Mouse (Mus musculus): ENCODE results near the gene Ttbk2. TPM values are rescaled to one million over a fixed set of nuclear protein-coding genes. Genes with fewer than 3 reads are reported as not detected.
A peak's percentile ranks its signal among the peaks of the same experiment; 100 is the strongest.

The Ttbk2 gene
- polyA plus RNA-seq, 1 experiment from 2014 or later, result 2.0 TPM

GRCm38 (mm10) chr2:120770265-120770935 lies 80.0 kb downstream of the Ttbk2 start:
- no peak for TF ChIP-seq CTCF (IDR thresholded peaks at IDR 0.05; ENCODE audit: low read depth)
- peaks cover 5% of the 10 kb centered on the region; the same call in 1 of the 2 replicates for H3K36me3 ChIP-seq (ENCODE audit: control insufficient read depth, insufficient read depth)
- no peak overlapping the region for H3K9ac ChIP-seq (ENCODE audit: low read depth, low read length)

DNA sequence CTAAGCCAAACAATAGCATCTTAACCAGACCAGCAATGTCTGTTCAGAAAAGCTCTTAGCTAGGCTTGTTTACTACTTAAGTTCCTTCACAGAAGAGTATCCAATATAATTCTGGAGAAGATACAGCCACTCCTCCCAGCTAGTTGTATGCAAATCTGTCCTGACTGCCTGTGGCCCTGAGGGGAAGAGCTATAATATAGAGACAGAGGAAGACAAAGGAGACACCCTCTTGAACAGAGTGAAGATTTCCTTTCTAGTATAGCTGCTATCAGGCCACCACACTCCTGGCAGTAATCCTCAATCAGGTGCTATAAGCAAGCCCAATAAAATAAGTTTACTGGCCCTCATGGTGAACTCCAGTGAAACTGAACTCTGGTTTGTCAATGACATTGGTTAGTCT lies 88.5 kb downstream of the Ttbk2 start:
- no peak overlapping the region for H3K4me3 ChIP-seq (ENCODE audit: low read depth, low read length)
- no peak overlapping the region for H3K4me2 ChIP-seq (replicated peaks; ENCODE audit: low read depth)
- H3K4me1 ChIP-seq (replicated peaks; ENCODE audit: control insufficient read depth, insufficient read depth, low read length), result no peaks in the 10 kb centered on the region
- no peak for TF ChIP-seq CTCF (IDR thresholded peaks at IDR 0.05; ENCODE audit: low read depth)
- no peak for ATAC-seq
- H3K9ac ChIP-seq (ENCODE audit: low read depth, low read length), result no peak overlapping the region
- H3K27ac ChIP-seq (ENCODE audit: low read depth, low read length), result no peak overlapping the region
- no peaks in the 10 kb centered on the region for H3K27me3 ChIP-seq (replicated peaks; ENCODE audit: control insufficient read depth, insufficient read depth, low read length)
- no peaks in the 10 kb centered on the region for H3K9me3 ChIP-seq (ENCODE audit: control insufficient read depth)
- peaks cover 7% of the 10 kb centered on the region; the same call in 1 of the 2 replicates for H3K36me3 ChIP-seq (ENCODE audit: control insufficient read depth, insufficient read depth)

More at GRCm38 (mm10) chr2:120770265-120770935, 80.0 kb downstream of the Ttbk2 start:
- no peaks in the 10 kb centered on the region for H3K4me1 ChIP-seq (replicated peaks; ENCODE audit: control insufficient read depth, insufficient read depth, low read length)
- H3K27ac ChIP-seq (ENCODE audit: low read depth, low read length), result no peak overlapping the region
- H3K4me3 ChIP-seq (ENCODE audit: low read depth, low read length), result no peak overlapping the region
- no peak for ATAC-seq
- no peaks in the 10 kb centered on the region for H3K9me3 ChIP-seq (ENCODE audit: control insufficient read depth)
- 85% methylated on average over 2 of the region's 2 CpGs for WGBS
- H3K4me2 ChIP-seq (replicated peaks; ENCODE audit: low read depth), result no peak overlapping the region
- H3K27me3 ChIP-seq (replicated peaks; ENCODE audit: control insufficient read depth, insufficient read depth, low read length), result no peaks in the 10 kb centered on the region

GRCm38 (mm10) chr2:120748041-120748440 lies 102.4 kb downstream of the Ttbk2 start:
- Histone ChIP-seq H3K9ac (ENCODE audit: low read depth, low read length) (no peak overlapping the region), H3K36me3 (ENCODE audit: control insufficient read depth, insufficient read depth) (peaks cover 34% of the 10 kb centered on the region), H3K27ac (ENCODE audit: low read depth, low read length) (no peak overlapping the region), H3K4me3 (ENCODE audit: low read depth, low read length) (no peak overlapping the region), H3K4me1 (replicated peaks; ENCODE audit: control insufficient read depth, insufficient read depth, low read length) (no peaks in the 10 kb centered on the region), H3K4me2 (replicated peaks; ENCODE audit: low read depth) (no peak overlapping the region), H3K27me3 (replicated peaks; ENCODE audit: control insufficient read depth, insufficient read depth, low read length) (no peaks in the 10 kb centered on the region), H3K9me3 (ENCODE audit: control insufficient read depth) (no peaks in the 10 kb centered on the region)
- TF ChIP-seq CTCF (IDR thresholded peaks at IDR 0.05; ENCODE audit: low read depth), result no peak
- WGBS, result 89% methylated on average over 2 of the region's 2 CpGs
- no peak for ATAC-seq

GRCm38 (mm10) chr2:120745496-120745895 lies 104.9 kb downstream of the Ttbk2 start:
- H3K4me1 ChIP-seq (replicated peaks; ENCODE audit: control insufficient read depth, insufficient read depth, low read length), result no peaks in the 10 kb centered on the region
- no peak overlapping the region for H3K4me2 ChIP-seq (replicated peaks; ENCODE audit: low read depth)
- no peak overlapping the region for H3K27ac ChIP-seq (ENCODE audit: low read depth, low read length)
- H3K9me3 ChIP-seq (ENCODE audit: control insufficient read depth), result no peaks in the 10 kb centered on the region
- H3K36me3 ChIP-seq (ENCODE audit: control insufficient read depth, insufficient read depth), result peaks cover 34% of the 10 kb centered on the region
- no peak for ATAC-seq
- 95% methylated on average over 1 of the region's 1 CpGs for WGBS
- no peak for TF ChIP-seq CTCF (IDR thresholded peaks at IDR 0.05; ENCODE audit: low read depth)
- no peak overlapping the region for H3K9ac ChIP-seq (ENCODE audit: low read depth, low read length)
- no peak overlapping the region for H3K4me3 ChIP-seq (ENCODE audit: low read depth, low read length)
- no peaks in the 10 kb centered on the region for H3K27me3 ChIP-seq (replicated peaks; ENCODE audit: control insufficient read depth, insufficient read depth, low read length)

- H3K4me3 ChIP-seq (ENCODE audit: low read depth, low read length), result peak overlapping the region; percentile 90
- H3K9ac ChIP-seq (ENCODE audit: low read depth, low read length), result peak overlapping the region; percentile 13; the same call in 1 of the 2 replicates
- 40% methylated on average over 7 of the region's 7 CpGs for WGBS
- peak; percentile 12; the same call in 1 of the 2 replicates for ATAC-seq
- peaks cover 10% of the 10 kb centered on the region for H3K36me3 ChIP-seq (ENCODE audit: control insufficient read depth, insufficient read depth)
- H3K4me2 ChIP-seq (replicated peaks; ENCODE audit: low read depth), result peak overlapping the region; percentile 100
- no peaks in the 10 kb centered on the region for H3K9me3 ChIP-seq (ENCODE audit: control insufficient read depth)
- 0 out of 2 replicates have a peak, but pooled peaks cover 4% of the 10 kb centered on the region for H3K4me1 ChIP-seq (replicated peaks; ENCODE audit: control insufficient read depth, insufficient read depth, low read length)
- peak overlapping the region; percentile 84 for H3K27ac ChIP-seq (ENCODE audit: low read depth, low read length)
- H3K27me3 ChIP-seq (replicated peaks; ENCODE audit: control insufficient read depth, insufficient read depth, low read length), result no peaks in the 10 kb centered on the region
- no peak for TF ChIP-seq CTCF (IDR thresholded peaks at IDR 0.05; ENCODE audit: low read depth)
Measured at GRCm38 (mm10) chr2:120731877-120732530, 118.4 kb downstream of the Ttbk2 start.

DNA sequence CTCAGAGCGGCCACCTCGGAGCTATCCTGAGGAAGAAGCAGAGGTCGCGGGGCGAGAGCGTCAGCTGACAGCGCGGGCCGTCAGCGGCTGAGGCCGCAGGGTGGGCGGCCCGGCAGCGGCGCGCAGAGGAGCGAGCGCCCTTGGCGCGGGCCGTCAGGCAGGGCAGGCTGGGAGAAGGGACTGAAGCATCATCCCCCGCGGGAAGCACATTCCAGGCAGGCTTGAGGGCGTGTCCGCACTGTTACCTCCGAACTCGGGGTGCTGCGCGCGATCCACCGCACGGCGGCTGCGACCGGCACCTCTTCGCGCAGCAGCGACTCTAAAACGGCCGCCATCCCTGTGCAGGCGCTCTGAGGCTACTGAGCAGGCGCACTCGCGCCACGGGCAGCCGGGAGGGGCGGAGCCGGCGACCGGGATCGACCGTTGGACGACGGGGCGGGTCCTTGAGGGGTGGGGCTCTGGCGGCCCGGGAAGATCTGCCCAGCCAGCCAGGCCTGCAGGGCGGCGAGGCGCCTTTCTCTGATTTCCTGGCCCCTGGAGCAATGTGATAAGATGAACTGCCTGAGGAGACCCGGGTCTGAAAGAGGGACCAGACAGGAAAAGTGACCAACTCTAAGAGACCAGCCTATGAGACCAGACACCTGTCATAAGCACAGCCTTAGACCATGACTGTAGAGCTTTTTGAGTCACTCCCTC lies 119.1 kb downstream of the Ttbk2 start:
- H3K36me3 ChIP-seq (ENCODE audit: control insufficient read depth, insufficient read depth), result peaks cover 17% of the 10 kb centered on the region
- H3K9me3 ChIP-seq (ENCODE audit: control insufficient read depth), result no peaks in the 10 kb centered on the region
- H3K27me3 ChIP-seq (replicated peaks; ENCODE audit: control insufficient read depth, insufficient read depth, low read length), result no peaks in the 10 kb centered on the region
- WGBS, result 0% methylated on average over 59 of the region's 61 CpGs
- H3K27ac ChIP-seq (ENCODE audit: low read depth, low read length), result peak overlapping the region; percentile 84
- peak; percentile 37 for TF ChIP-seq CTCF (IDR thresholded peaks at IDR 0.05; ENCODE audit: low read depth)
- peak overlapping the region; percentile 100 for H3K4me2 ChIP-seq (replicated peaks; ENCODE audit: low read depth)
- H3K9ac ChIP-seq (ENCODE audit: low read depth, low read length), result peak overlapping the region; percentile 68
- ATAC-seq, result peak; percentile 98
- peak overlapping the region; percentile 90 for H3K4me3 ChIP-seq (ENCODE audit: low read depth, low read length)
- H3K4me1 ChIP-seq (replicated peaks; ENCODE audit: control insufficient read depth, insufficient read depth, low read length), result 0 out of 2 replicates have a peak, but pooled peaks cover 4% of the 10 kb centered on the region

Data from intestine, postnatal 0 days (tissue).